Mouse (Mus musculus): ENCODE measurements at regions not wholly inside any gene's neighbourhood (a gene's known extent, or its start where the extent isn't known, plus 50 kb on each side); places are given as distances from the start of the nearest gene placed in this dataset.
A peak's percentile ranks its signal among the peaks of the same experiment; 100 is the strongest.
"Not testable (repeated sequence)": the region's sequence is repeated elsewhere in the genome, so short reads cannot be mapped to it uniquely, and the experiment has no call there.

- not testable (repeated sequence) for DNase-seq (ENCODE audit: low read depth, low spot score)
Measured at GRCm38 (mm10) chr13:13888847-13889246, 65.4 kb upstream of the B3galnt2 start.

DNA sequence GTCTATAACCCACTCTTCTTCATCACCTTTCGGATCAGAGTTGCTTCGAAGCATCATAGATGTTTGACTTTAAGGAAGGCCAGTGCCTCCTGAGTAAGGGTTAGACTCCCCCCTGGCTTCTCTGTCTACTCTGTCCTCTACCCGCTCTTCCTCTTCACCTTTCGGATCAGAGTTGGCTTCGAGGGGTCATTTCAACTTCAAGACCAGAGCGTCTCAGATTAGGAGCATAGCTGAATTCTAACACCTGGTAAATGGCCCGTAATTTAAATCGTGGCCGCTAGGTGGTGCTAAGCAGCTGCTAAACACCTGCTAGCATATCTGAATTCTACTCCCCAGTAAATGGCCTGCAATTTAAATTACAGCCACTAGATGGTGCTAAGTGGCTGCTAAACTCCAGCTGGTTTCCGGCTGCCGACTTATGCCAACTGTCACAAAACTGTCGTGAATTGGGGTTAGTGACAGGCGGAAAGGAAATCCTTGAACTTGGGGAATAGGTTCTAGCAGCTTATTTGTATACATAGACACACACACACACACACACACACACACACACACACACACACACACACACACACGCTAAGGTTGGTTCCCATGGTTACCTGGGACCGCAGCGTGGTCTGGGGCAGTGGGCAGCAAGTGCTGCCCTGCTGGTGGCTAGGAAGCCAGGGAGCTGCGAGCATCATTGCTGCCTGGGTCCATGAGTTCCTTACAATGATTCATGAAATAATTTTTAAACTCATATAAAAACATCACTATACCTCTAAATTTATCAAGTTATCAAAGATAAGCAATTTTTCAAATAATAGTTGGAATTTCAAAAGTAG lies 64.8 kb upstream of the B3galnt2 start:
- DNase-seq (ENCODE audit: low read depth, low spot score): peak; percentile 98

DNA sequence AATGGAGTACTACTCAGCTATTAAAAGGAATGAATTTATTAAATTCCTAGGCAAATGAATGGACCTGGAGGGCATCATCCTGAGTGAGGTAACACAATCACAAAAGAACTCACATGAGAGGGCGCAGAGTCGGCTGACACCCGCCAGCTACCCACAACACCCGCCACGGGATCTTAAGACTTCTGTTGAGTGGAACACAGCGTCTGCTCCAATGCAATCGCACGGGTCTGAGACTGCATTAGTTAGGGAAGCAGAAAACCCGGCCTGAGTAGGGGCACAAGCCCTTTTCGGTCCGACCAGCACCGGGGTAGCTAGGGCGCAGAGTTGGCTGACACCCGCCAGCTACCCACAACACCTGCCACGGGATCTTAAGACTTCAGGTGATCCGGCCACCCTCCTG lies 52.1 kb upstream of the B3galnt2 start:
- not testable (repeated sequence) for DNase-seq (ENCODE audit: low read depth, low spot score)
